Mouse (Mus musculus) midbrain, embryonic 14.5 days (tissue): ENCODE data around the gene Ap4s1. TPM values are rescaled to one million over a fixed set of nuclear protein-coding genes. Genes with fewer than 3 reads are reported as not detected.

Experiments used
- ATAC-seq: fragments of 200-750 bp; cut with Nextera tagmentation; 2 replicates; pipeline ENCODE4 v1.8.0; 2017; ENCODE audit warnings: moderate number of reproducible peaks, moderate library complexity; ENCODE audit not compliant: low FRiP score, low TSS enrichment
- DNase-seq: peaks from one replicate; pipeline ENCODE4 v3.0.0-alpha.2; 2015
- H3K27ac ChIP-seq: fragments of 300-500 bp; sonication (generic); replicated peaks from 2 replicates; pipeline ENCODE4 v1.5.1; 2014; ENCODE audit warnings: mild to moderate bottlenecking, low read depth, low read length, moderate library complexity
- H3K27me3 ChIP-seq: fragments of 300-500 bp; sonication (generic); 2 replicates; pipeline ENCODE4 v1.6.1; 2014; ENCODE audit warnings: low read length, control low read depth, mixed read lengths; ENCODE audit not compliant: control insufficient read depth, insufficient read depth
- H3K36me3 ChIP-seq: fragments of 300-500 bp; sonication (generic); 2 replicates; pipeline ENCODE4 v1.6.1; 2014; ENCODE audit warnings: low read length, control low read depth; ENCODE audit not compliant: control insufficient read depth, insufficient read depth
- H3K4me1 ChIP-seq: fragments of 300-500 bp; sonication (generic); 2 replicates; pipeline ENCODE4 v1.6.1; 2014; ENCODE audit warnings: mild to moderate bottlenecking, antibody characterized with exemption, low read length, control low read depth; ENCODE audit not compliant: control insufficient read depth, insufficient read depth
- H3K4me2 ChIP-seq: fragments of 300-500 bp; sonication (generic); 2 replicates; pipeline ENCODE4 v1.6.1; 2014; ENCODE audit warnings: mild to moderate bottlenecking, low read length, moderate library complexity
- H3K4me3 ChIP-seq: fragments of 300-500 bp; sonication (generic); replicated peaks from 2 replicates; pipeline ENCODE4 v1.5.1; 2014; ENCODE audit warnings: low read depth, low read length
- H3K9ac ChIP-seq: fragments of 300-500 bp; sonication (generic); replicated peaks from 2 replicates; pipeline ENCODE4 v1.6.1; 2014; ENCODE audit warnings: mild to moderate bottlenecking, low read length, moderate library complexity
- H3K9me3 ChIP-seq: fragments of 300-500 bp; sonication (generic); 2 replicates; pipeline ENCODE4 v1.6.1; 2016; ENCODE audit warnings: low read length, control low read depth, mixed read lengths; ENCODE audit not compliant: control insufficient read depth
- WGBS: fragments of 180-500 bp; shearing (Covaris S2); extraction: QIAGEN DNeasy Blood & Tissue Kit; methylation state at CpG from one replicate; pipeline ENCODE4 v1.1.7; 2014; 5-methylcytosine and 5-hydroxymethylcytosine counted together
- polyA plus RNA-seq: library from polyadenylated mRNA; unstranded; fragments of >200 nt; fragmentation: Nextera tagmentation; extraction: Ambion mirVana; gene quantifications from 2 replicates; pipeline ENCODE4 v1.2.1, GENCODE M21; 2014

Gene Ap4s1
- polyA plus RNA-seq, 1 experiment from 2014 or later, result 53.9 TPM

- ATAC-seq (no peak), DNase-seq (no peak)
- Histone ChIP-seq H3K4me3 (no peak overlapping the region), H3K9me3 (no peaks in the 10 kb centered on the region), H3K27ac (no peak overlapping the region), H3K27me3 (no peaks in the 10 kb centered on the region), H3K9ac (no peak overlapping the region), H3K4me2 (no peak overlapping the region), H3K4me1 (no peaks in the 10 kb centered on the region), H3K36me3 (no peaks in the 10 kb centered on the region)
- WGBS, result 90% methylated on average over 2 of the region's 2 CpGs
Measured at GRCm38 (mm10) chr12:51696157-51696556, 5.3 kb downstream of the Ap4s1 start.

- Histone ChIP-seq H3K27me3 (no peaks in the 10 kb centered on the region), H3K27ac (no peak overlapping the region), H3K4me2 (no peak overlapping the region), H3K36me3 (no peaks in the 10 kb centered on the region), H3K4me1 (no peaks in the 10 kb centered on the region), H3K9ac (no peak overlapping the region), H3K4me3 (no peak overlapping the region), H3K9me3 (no peaks in the 10 kb centered on the region)
- no peak for ATAC-seq
- 63% methylated on average over 8 of the region's 8 CpGs for WGBS
- DNase-seq, result no peak
Measured at GRCm38 (mm10) chr12:51699623-51700393, 9.0 kb downstream of the Ap4s1 start.

- no peaks in the 10 kb centered on the region for H3K36me3 ChIP-seq
- ATAC-seq (no peak), DNase-seq (no peak)
- no peaks in the 10 kb centered on the region for H3K4me1 ChIP-seq
- H3K4me2 ChIP-seq, result no peak overlapping the region
- H3K4me3 ChIP-seq, result no peak overlapping the region
- no peaks in the 10 kb centered on the region for H3K27me3 ChIP-seq
- H3K27ac ChIP-seq, result no peak overlapping the region
- no peaks in the 10 kb centered on the region for H3K9me3 ChIP-seq
- H3K9ac ChIP-seq, result no peak overlapping the region
Measured at GRCm38 (mm10) chr12:51701723-51702122, 10.9 kb downstream of the Ap4s1 start.

GRCm38 (mm10) chr12:51703859-51704258, 13.0 kb downstream of the Ap4s1 start:
- Histone ChIP-seq H3K27me3 (no peaks in the 10 kb centered on the region), H3K4me1 (no peaks in the 10 kb centered on the region), H3K4me2 (no peak overlapping the region), H3K9ac (no peak overlapping the region), H3K9me3 (no peaks in the 10 kb centered on the region), H3K36me3 (no peaks in the 10 kb centered on the region), H3K4me3 (no peak overlapping the region), H3K27ac (no peak overlapping the region)
- no peak for ATAC-seq
- 11% methylated on average over 1 of the region's 1 CpGs for WGBS
- no peak for DNase-seq

GRCm38 (mm10) chr12:51704572-51704971, 13.7 kb downstream of the Ap4s1 start:
- H3K27ac ChIP-seq, result no peak overlapping the region
- DNase-seq (no peak), ATAC-seq (no peak)
- H3K9ac ChIP-seq, result no peak overlapping the region
- no peak overlapping the region for H3K4me2 ChIP-seq
- H3K36me3 ChIP-seq, result no peaks in the 10 kb centered on the region
- H3K4me3 ChIP-seq, result no peak overlapping the region
- H3K4me1 ChIP-seq, result no peaks in the 10 kb centered on the region
- 71% methylated on average over 7 of the region's 7 CpGs for WGBS
- no peaks in the 10 kb centered on the region for H3K27me3 ChIP-seq
- H3K9me3 ChIP-seq, result no peaks in the 10 kb centered on the region

- Histone ChIP-seq H3K36me3 (no peaks in the 10 kb centered on the region), H3K4me2 (no peak overlapping the region), H3K4me3 (no peak overlapping the region), H3K9ac (no peak overlapping the region), H3K27ac (no peak overlapping the region), H3K9me3 (no peaks in the 10 kb centered on the region), H3K27me3 (no peaks in the 10 kb centered on the region), H3K4me1 (no peaks in the 10 kb centered on the region)
- WGBS, result 85% methylated on average over 12 of the region's 12 CpGs
- no peak for ATAC-seq
- DNase-seq, result no peak
Measured at GRCm38 (mm10) chr12:51705778-51706177, 14.9 kb downstream of the Ap4s1 start.

GRCm38 (mm10) chr12:51706673-51707235, 15.9 kb downstream of the Ap4s1 start:
- Histone ChIP-seq H3K4me2 (no peak overlapping the region), H3K27me3 (no peaks in the 10 kb centered on the region), H3K27ac (no peak overlapping the region), H3K4me1 (no peaks in the 10 kb centered on the region), H3K4me3 (no peak overlapping the region), H3K9me3 (no peaks in the 10 kb centered on the region), H3K9ac (no peak overlapping the region), H3K36me3 (no peaks in the 10 kb centered on the region)
- DNase-seq, result no peak
- WGBS, result 89% methylated on average over 5 of the region's 5 CpGs
- no peak for ATAC-seq

- H3K27me3 ChIP-seq, result no peaks in the 10 kb centered on the region
- no peak overlapping the region for H3K4me2 ChIP-seq
- H3K4me3 ChIP-seq, result no peak overlapping the region
- 59% methylated on average over 14 of the region's 14 CpGs for WGBS
- DNase-seq (peak; percentile 33), ATAC-seq (no peak; the same call in 1 of the 2 replicates)
- H3K27ac ChIP-seq, result no peak overlapping the region
- H3K9ac ChIP-seq, result no peak overlapping the region
- H3K36me3 ChIP-seq, result no peaks in the 10 kb centered on the region
- H3K9me3 ChIP-seq, result no peaks in the 10 kb centered on the region
- no peaks in the 10 kb centered on the region for H3K4me1 ChIP-seq
Measured at GRCm38 (mm10) chr12:51708941-51709686, 18.3 kb downstream of the Ap4s1 start.
